Mouse (Mus musculus) heart, embryonic 16.5 days (tissue): ENCODE data around the gene Sag. TPM values are rescaled to one million over a fixed set of nuclear protein-coding genes. Genes with fewer than 3 reads are reported as not detected.

ENCODE experiments used
- ATAC-seq: fragments of 200-750 bp; cut with Nextera tagmentation; replicated peaks from 2 replicates; pipeline ENCODE4 v1.8.0; 2017; ENCODE audit warnings: moderate number of reproducible peaks; ENCODE audit not compliant: insufficient read depth, low FRiP score; ENCODE audit errors: extremely low read depth
- H3K27ac ChIP-seq: fragments of 300-500 bp; sonication (generic); 2 replicates; pipeline ENCODE4 v1.5.1; 2014; ENCODE audit warnings: mild to moderate bottlenecking, low read length, control low read depth, moderate library complexity
- H3K27me3 ChIP-seq: fragments of 300-500 bp; sonication (generic); 2 replicates; pipeline ENCODE4 v1.6.1; 2014; ENCODE audit warnings: low read length, mixed read lengths; ENCODE audit not compliant: control insufficient read depth, insufficient read depth
- H3K36me3 ChIP-seq: fragments of 300-500 bp; sonication (generic); 2 replicates; pipeline ENCODE4 v1.6.1; 2014; ENCODE audit not compliant: control insufficient read depth, insufficient read depth
- H3K4me1 ChIP-seq: fragments of 300-500 bp; sonication (generic); 2 replicates; pipeline ENCODE4 v1.6.1; 2014; ENCODE audit warnings: low read length, mixed read lengths; ENCODE audit not compliant: control insufficient read depth, insufficient read depth
- H3K4me2 ChIP-seq: fragments of 300-500 bp; sonication (generic); 2 replicates; pipeline ENCODE4 v1.6.1; 2014; ENCODE audit warnings: low read depth, mild to moderate bottlenecking, control low read depth, low read length
- H3K4me3 ChIP-seq: fragments of 300-500 bp; sonication (generic); 2 replicates; pipeline ENCODE4 v1.5.1; 2014; ENCODE audit warnings: mild to moderate bottlenecking, control low read depth, low read length
- H3K9ac ChIP-seq: fragments of 300-500 bp; sonication (generic); 2 replicates; pipeline ENCODE4 v1.6.1; 2014; ENCODE audit warnings: low read length, control low read depth
- H3K9me3 ChIP-seq: fragments of 300-500 bp; sonication (generic); replicated peaks from 2 replicates; pipeline ENCODE4 v1.6.1; 2016; ENCODE audit warnings: low read length; ENCODE audit not compliant: control insufficient read depth
- WGBS: fragments of 180-500 bp; shearing (Covaris S2); extraction: QIAGEN DNeasy Blood & Tissue Kit; methylation state at CpG from one replicate; pipeline ENCODE4 v1.1.7; 2014; 5-methylcytosine and 5-hydroxymethylcytosine counted together
- polyA plus RNA-seq: library from polyadenylated mRNA; unstranded; fragments of >200 nt; fragmentation: Nextera tagmentation; extraction: Ambion mirVana; gene quantifications from 2 replicates; pipeline ENCODE4 v1.2.1, GENCODE M21; 2015

The Sag gene
- polyA plus RNA-seq, 1 experiment from 2014 or later, result 0.75 TPM

DNA sequence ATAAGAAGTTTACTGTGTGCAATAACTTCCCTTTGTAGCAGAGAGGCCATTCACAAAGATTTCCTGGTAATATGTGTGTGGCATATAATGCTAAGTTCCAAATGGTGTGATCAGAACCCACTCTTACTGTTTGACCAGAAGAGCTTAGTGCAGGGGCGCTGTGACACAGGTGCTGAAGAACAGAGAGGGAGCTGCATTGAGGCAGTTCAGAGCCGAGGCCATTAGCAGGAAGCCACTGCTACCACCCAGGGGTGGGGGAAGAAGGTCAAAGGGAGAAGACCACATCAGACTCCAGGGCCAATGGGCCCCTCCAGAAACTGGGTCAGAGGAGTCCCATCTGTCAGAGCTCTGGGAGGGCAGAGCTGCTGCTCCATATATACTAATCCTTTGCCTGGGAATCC lies 51.4 kb downstream of the Sag start:
- H3K27me3 ChIP-seq, result no peaks in the 10 kb centered on the region
- ATAC-seq, result no peak
- peak overlapping the region; percentile 88 for H3K4me3 ChIP-seq
- H3K9me3 ChIP-seq, result no peaks in the 10 kb centered on the region
- H3K4me2 ChIP-seq, result peak overlapping the region; percentile 96
- H3K27ac ChIP-seq, result peak overlapping the region; percentile 40; the same call in 1 of the 2 replicates
- H3K4me1 ChIP-seq, result peaks cover 46% of the 10 kb centered on the region
- no peaks in the 10 kb centered on the region for H3K36me3 ChIP-seq
- peak overlapping the region; percentile 93 for H3K9ac ChIP-seq
- WGBS, result 22% methylated on average over 2 of the region's 2 CpGs

DNA sequence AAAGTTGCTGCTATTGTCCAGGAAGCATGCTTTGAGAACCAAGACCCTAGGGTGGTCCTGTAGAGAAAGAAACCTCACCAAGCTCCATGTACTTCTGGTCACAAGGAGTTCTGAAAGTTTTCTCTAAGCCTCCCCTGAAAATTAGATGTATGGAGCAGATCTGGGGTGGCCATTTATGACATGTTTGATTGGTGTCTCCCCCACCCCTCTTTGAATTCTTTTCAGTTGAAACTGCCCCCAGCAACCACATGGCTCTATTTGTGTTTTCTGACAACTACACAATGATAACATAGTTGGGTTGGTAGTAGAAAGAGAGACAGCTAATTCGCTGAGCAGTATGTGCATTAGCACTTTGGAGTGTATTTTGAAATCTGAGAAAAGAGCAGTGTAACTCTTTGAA lies 52.0 kb downstream of the Sag start:
- Histone ChIP-seq H3K9me3 (no peaks in the 10 kb centered on the region), H3K4me2 (no peak overlapping the region), H3K27ac (no peak overlapping the region), H3K27me3 (no peaks in the 10 kb centered on the region), H3K36me3 (no peaks in the 10 kb centered on the region), H3K9ac (no peak overlapping the region), H3K4me3 (no peak overlapping the region), H3K4me1 (peaks cover 46% of the 10 kb centered on the region)
- no peak for ATAC-seq
- 86% methylated on average over 1 of the region's 1 CpGs for WGBS

DNA sequence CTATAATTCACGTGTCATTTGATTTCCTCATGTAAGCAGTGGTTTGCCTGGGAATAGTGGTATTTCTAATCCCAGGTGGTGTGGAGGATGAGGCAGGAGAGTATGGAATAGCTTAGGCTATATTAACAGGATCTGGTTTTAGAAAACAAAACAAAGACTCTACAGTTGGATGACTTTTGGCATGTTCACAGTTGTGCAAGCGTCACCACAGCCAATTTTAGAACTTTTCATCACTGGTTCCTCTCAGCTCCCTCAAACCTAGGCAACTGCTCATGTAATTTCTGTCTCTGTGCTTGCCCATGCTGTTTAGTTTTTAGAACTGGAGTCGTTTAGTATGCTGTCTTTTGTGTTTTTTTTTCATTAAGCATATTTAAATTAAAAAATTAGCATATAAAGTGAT lies 53.3 kb downstream of the Sag start:
- 52% methylated on average over 3 of the region's 3 CpGs for WGBS
- no peak for ATAC-seq
- H3K4me3 ChIP-seq, result no peak overlapping the region
- H3K9me3 ChIP-seq, result no peaks in the 10 kb centered on the region
- H3K4me2 ChIP-seq, result no peak overlapping the region
- no peak overlapping the region for H3K9ac ChIP-seq
- peaks cover 46% of the 10 kb centered on the region for H3K4me1 ChIP-seq
- H3K27me3 ChIP-seq, result no peaks in the 10 kb centered on the region
- H3K36me3 ChIP-seq, result no peaks in the 10 kb centered on the region
- no peak overlapping the region for H3K27ac ChIP-seq

DNA sequence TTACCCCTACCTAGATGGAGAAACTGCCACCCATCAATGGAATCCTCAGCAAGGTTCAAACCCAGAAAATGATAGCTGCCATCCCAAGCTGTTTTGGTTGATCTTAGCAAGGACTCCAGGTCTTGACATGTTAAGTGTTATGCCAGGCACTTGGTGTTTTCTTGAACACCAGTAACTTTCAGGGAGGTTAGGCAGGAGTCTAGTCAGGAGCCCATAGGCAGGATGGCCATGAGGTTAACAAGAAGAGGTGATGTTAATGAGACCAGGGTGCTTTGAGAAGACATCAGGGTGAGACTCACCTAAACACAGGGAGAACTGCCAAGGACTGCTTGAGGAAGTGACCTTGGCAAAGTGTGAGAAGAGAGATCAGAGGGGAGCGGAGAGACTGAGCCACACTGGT lies 54.6 kb downstream of the Sag start:
- no peak for ATAC-seq

DNA sequence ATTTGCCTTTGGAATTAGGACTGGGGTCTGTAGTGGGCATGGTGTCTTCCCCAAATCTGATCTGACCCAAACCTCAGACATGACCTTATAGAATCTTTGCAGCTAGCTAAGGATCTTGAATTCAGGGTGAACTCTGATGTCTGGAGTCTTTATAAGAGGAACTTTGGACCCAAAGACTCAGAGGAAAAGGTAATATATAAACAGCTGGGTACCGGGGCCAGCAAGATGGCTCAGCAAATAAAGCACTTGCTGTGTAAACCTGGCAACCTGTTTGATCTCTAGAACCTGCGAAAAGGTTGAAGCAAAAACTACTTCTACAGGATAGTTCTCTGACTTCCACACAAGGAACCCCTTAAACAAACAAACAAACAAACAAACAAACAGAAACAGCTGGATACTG lies 55.0 kb downstream of the Sag start:
- peaks cover 40% of the 10 kb centered on the region for H3K4me1 ChIP-seq
- no peak overlapping the region for H3K9ac ChIP-seq
- H3K4me2 ChIP-seq, result no peak overlapping the region
- H3K9me3 ChIP-seq, result no peaks in the 10 kb centered on the region
- H3K27me3 ChIP-seq, result no peaks in the 10 kb centered on the region
- no peak overlapping the region for H3K4me3 ChIP-seq
- 90% methylated on average over 2 of the region's 2 CpGs for WGBS
- H3K36me3 ChIP-seq, result no peaks in the 10 kb centered on the region
- ATAC-seq, result no peak
- H3K27ac ChIP-seq, result no peak overlapping the region

More for the DNA sequence above, 54.6 kb downstream of the Sag start:
- WGBS, result 63% methylated on average over 1 of the region's 1 CpGs
- peaks cover 40% of the 10 kb centered on the region for H3K4me1 ChIP-seq
- H3K36me3 ChIP-seq, result no peaks in the 10 kb centered on the region
- peak overlapping the region; percentile 25; the same call in 1 of the 2 replicates for H3K9ac ChIP-seq
- no peaks in the 10 kb centered on the region for H3K9me3 ChIP-seq
- H3K27ac ChIP-seq, result no peak overlapping the region
- no peak overlapping the region for H3K4me2 ChIP-seq
- no peaks in the 10 kb centered on the region for H3K27me3 ChIP-seq
- H3K4me3 ChIP-seq, result no peak overlapping the region

DNA sequence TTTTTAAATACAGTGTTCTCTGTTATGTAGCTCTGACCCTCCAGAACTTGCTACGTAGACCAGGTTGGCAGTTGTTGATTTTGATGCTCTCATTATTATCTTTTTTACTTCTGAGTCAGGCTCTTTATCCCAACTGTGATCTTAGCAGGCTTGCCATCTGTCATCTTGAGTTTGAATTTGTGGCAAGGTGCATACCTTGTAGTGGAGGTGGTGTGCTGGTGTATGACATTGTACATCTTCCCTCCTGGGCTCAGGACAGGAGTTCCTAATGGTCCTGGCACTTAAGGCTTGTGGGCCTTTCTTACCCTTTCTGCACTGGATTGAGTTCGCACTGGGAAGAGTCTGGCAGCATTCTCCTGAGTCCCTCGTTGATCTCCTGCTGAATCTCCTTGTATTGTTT lies 60.1 kb downstream of the Sag start:
- no peaks in the 10 kb centered on the region for H3K9me3 ChIP-seq
- no peaks in the 10 kb centered on the region for H3K36me3 ChIP-seq
- H3K27ac ChIP-seq, result no peak overlapping the region
- H3K4me3 ChIP-seq, result no peak overlapping the region
- no peak for ATAC-seq
- H3K4me2 ChIP-seq, result no peak overlapping the region
- H3K4me1 ChIP-seq, result peaks cover 20% of the 10 kb centered on the region
- H3K9ac ChIP-seq, result no peak overlapping the region
- 76% methylated on average over 3 of the region's 3 CpGs for WGBS
- no peaks in the 10 kb centered on the region for H3K27me3 ChIP-seq

DNA sequence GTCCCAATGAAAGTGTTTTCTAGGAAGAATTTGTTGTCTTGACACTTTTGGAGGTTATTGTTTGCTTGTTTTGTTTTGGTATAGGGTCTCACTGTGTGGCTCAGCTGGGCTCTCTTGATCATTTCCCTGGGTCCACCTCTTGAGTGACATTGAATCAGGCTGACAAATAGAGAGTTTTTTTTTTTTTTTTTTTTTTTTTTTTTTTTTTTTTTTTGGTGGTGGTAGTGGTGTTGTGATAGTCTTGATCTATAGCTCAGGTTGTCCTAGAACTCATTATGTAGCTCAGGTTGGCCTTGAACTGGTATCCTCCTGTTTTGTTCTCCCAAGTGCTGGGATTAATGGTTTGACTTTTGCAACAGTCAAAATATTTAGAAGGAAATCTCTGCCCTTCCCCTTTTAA lies 61.4 kb downstream of the Sag start:
- Histone ChIP-seq H3K4me1 (peaks cover 11% of the 10 kb centered on the region), H3K9ac (no peak overlapping the region)
- no peak for ATAC-seq

DNA sequence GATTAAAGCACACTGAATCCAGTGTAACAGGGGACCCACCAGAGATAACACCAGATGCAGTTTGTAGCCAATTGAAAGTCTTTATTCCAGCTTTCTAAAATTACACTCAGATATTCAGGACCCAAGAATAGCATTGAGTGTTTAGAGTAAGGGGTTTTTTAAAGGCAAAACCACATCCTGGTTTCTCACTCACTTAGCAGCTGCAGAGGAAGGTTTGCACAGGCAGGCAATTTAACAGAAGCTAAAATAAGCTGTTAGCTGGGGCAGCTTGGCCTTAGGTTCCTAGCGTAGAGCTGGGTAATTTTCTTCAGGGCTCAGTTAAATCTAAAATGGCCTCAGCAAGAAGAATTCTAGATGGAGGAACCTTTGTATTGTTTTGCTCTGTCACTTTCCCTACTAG lies 63.2 kb downstream of the Sag start:
- Histone ChIP-seq H3K9ac (no peak overlapping the region), H3K36me3 (no peaks in the 10 kb centered on the region), H3K4me3 (no peak overlapping the region), H3K27me3 (no peaks in the 10 kb centered on the region), H3K27ac (peak overlapping the region; percentile 2), H3K4me1 (peaks cover 24% of the 10 kb centered on the region), H3K9me3 (no peaks in the 10 kb centered on the region), H3K4me2 (no peak overlapping the region)
- no peak for ATAC-seq
- 70% methylated on average over 1 of the region's 1 CpGs for WGBS

More for the DNA sequence above, 61.4 kb downstream of the Sag start:
- Histone ChIP-seq H3K36me3 (no peaks in the 10 kb centered on the region), H3K27ac (no peak overlapping the region), H3K27me3 (no peaks in the 10 kb centered on the region), H3K4me3 (no peak overlapping the region), H3K9me3 (no peaks in the 10 kb centered on the region), H3K4me2 (no peak overlapping the region)

DNA sequence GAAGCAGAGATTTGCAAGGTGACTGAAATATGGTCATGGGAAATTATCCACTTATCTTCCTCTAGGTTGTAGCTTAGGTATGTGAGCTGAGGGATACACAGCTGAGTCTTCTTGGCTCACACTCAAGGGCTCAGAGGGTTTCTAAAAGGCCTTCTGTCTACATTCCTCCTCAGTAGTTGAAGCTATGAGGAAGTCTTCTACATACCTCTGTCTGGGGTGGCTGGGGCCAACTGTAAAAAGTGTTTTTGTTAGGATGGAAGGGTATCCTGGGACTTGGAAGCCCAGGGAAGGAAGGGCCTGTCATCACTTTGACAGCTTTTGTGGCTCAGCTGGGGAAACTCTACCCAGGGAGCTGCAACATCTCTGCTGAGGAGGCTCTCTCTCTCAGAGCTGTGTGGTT lies 68.1 kb downstream of the Sag start:
- ATAC-seq, result no peak
- Histone ChIP-seq H3K36me3 (no peaks in the 10 kb centered on the region), H3K27ac (peak overlapping the region; percentile 16; the same call in 1 of the 2 replicates), H3K4me2 (no peak overlapping the region), H3K9me3 (no peaks in the 10 kb centered on the region), H3K4me1 (peaks cover 41% of the 10 kb centered on the region), H3K4me3 (no peak overlapping the region), H3K9ac (no peak overlapping the region), H3K27me3 (no peaks in the 10 kb centered on the region)

DNA sequence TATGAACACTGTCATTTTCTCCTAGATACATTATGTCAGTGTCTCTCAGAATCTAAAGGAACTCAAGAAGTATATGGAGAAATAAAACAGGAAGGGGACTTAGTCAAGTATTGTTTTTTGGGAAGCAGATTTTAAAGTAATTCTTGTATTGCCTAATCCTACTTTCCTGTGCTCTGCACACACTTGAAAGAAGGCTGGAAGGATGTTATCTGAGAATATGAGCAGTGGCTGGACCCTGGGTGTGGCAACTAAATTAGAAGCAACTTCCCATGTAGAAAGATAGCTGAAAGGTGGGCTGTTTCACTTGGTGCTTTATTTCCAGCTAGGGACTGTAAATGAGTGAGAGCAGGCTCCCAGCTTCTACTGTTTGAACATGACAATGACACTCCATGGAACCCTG lies 69.6 kb downstream of the Sag start:
- Histone ChIP-seq H3K4me1 (peaks cover 47% of the 10 kb centered on the region), H3K9ac (no peak overlapping the region), H3K9me3 (no peaks in the 10 kb centered on the region), H3K27ac (no peak overlapping the region), H3K27me3 (no peaks in the 10 kb centered on the region), H3K4me3 (no peak overlapping the region), H3K36me3 (no peaks in the 10 kb centered on the region), H3K4me2 (no peak overlapping the region)
- ATAC-seq, result no peak
